Mouse (Mus musculus) brain, embryonic 14.5 days (tissue): ENCODE data around the gene Itpr2.

Source experiments
- CTCF ChIP-seq: fragments of 200-500 bp; IDR thresholded peaks from 2 replicates; pipeline ENCODE4 v1.5.1; 2012; ENCODE audit warnings: inconsistent platforms, mild to moderate bottlenecking, moderate library complexity, borderline replicate concordance; ENCODE audit not compliant: insufficient read depth, insufficient read length; ENCODE audit errors: extremely low read depth
- POLR2A ChIP-seq: fragments of 200-500 bp; IDR thresholded peaks from 2 replicates; pipeline ENCODE4 v1.6.1; 2012; ENCODE audit warnings: mild to moderate bottlenecking, inconsistent platforms, borderline replicate concordance; ENCODE audit not compliant: poor library complexity, insufficient read depth, insufficient read length, severe bottlenecking; ENCODE audit errors: extremely low read depth

DNA sequence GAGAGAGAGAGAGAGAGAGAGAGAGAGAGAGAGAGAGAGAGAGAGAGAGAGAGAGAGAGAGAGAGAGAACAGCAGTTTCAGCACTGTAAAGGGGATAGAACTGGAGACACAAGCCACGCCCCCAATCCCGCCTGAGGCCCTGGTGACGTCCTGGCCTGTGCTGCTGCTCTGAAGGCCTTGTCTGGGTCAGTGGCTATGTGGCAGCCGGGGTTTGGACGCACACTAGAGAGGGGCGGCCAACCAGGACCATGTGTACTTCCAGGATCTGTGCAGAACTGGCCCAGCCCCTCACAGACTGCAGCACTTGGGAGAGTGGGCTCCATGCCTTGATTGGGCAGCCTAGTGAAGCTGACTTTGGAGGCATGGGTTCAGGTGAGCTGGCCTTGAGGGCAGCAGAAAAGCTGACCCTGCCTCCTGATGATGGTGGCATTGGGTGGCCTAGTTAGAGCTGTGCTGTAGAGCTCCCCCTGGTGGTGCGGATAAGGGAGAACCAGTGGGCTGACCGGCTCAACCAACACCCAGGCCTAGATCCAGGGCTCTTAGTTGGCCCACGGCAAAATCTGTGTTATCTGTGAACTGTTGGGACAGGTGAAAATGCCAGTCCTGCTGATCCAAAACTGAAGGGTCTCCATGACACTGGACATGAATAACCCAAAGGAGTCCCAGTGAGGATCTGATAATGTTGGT is 72.2 kb downstream of the Itpr2 start:
- TF ChIP-seq CTCF (peak; percentile 62), POLR2A (no peak)
